Mouse (Mus musculus) neutrophil, adult 83 days (primary cell): Measurements from ENCODE around the gene 9230110F15Rik. TPM values are rescaled to one million over a fixed set of nuclear protein-coding genes. Genes with fewer than 3 reads are reported as not detected.

Source experiments
- total RNA-seq, 2 experiments: library from RNA; stranded (reverse); gene quantifications; one replicate each; pipeline ENCODE4 v1.2.4; 2023

9230110F15Rik gene
- total RNA-seq, result not detected

GRCm38 (mm10) chr9:35844050-35844449, at the start of gene 9230110F15Rik:
Gene 9230110F15Rik, minus strand, starts transcription at chr9:35844150.

GRCm38 (mm10) chr9:35790001-35790400, 53.9 kb downstream of the 9230110F15Rik start, which contains the start of the genes Gm27235 and D730048I06Rik:
Gene Gm27235, minus strand, starts transcription at chr9:35790101.
Gene D730048I06Rik, minus strand, starts transcription at chr9:35790112.

Other genes with a start within 250 kb of the 9230110F15Rik start
- gene Pate4, start 232.2 kb downstream of the 9230110F15Rik start, total RNA-seq, result not detected
- not detected for gene Pate3, start 195.9 kb downstream of the 9230110F15Rik start, total RNA-seq
- gene Pate1, start 156.8 kb downstream of the 9230110F15Rik start, total RNA-seq, result not detected
- not detected for gene Gm17677, start 103.1 kb downstream of the 9230110F15Rik start, total RNA-seq
- gene Gm17727, start 66.0 kb downstream of the 9230110F15Rik start, total RNA-seq, result not detected
- gene Gm27235, start 54.0 kb downstream of the 9230110F15Rik start, total RNA-seq, result not detected
- gene D730048I06Rik, start 54.0 kb downstream of the 9230110F15Rik start, total RNA-seq, result not detected
- not detected for gene 9230113P08Rik, start 64.3 kb upstream of the 9230110F15Rik start, total RNA-seq